In genomic region chr5:114593161-114593821, GRCm38 (mm10) we compare ENCODE assay signal across 11 mouse cellular contexts. TPM values are rescaled to one million over a fixed set of nuclear protein-coding genes. Genes with fewer than 3 reads are reported as not detected.
DNase-seq lines count a peak whose midpoint lies in the region; ATAC-seq and TF ChIP-seq lines count a peak whose summit lies in the region.
"Had no signal": no experiment of that assay in that cellular context is flagged by ENCODE, and none has a peak within 500 bp of the region (broad histone marks: within the 10 kb centered on the region; RNA-seq: fewer than 3 reads in every experiment).

No protein-coding gene starts in this region.

- DNase-seq in kidney, adult 9 months = no peak
- no peak for DNase-seq in embryonic facial prominence, embryonic 10.5 days (ENCODE audit: low spot score)
- DNase-seq in limb, embryonic 14.5 days (ENCODE audit: low spot score) = no peak
- no peak for DNase-seq in layer of hippocampus, adult 9-11 months
- DNase-seq in adrenal gland, adult 18-20 months (ENCODE audit: low spot score in 2 of 2) = no peak
- DNase-seq in liver, embryonic 11.5 days (ENCODE audit: low spot score) = no peak
- DNase-seq: cerebellum, postnatal 25 days; liver had no signal

- no peak overlapping the region for H3K4me3 ChIP-seq in kidney, embryonic 14.5 days (ENCODE audit: low read length)
- peak overlapping the region; percentile 0; the same call in 1 of the 2 replicates for H3K4me3 ChIP-seq in embryonic facial prominence, embryonic 10.5 days
- no peak overlapping the region for H3K4me3 ChIP-seq in forebrain, embryonic 16.5 days (replicated peaks; ENCODE audit: low read length)
- no peak overlapping the region for H3K4me3 ChIP-seq in limb, embryonic 14.5 days (replicated peaks; ENCODE audit: low read length)
- H3K4me3 ChIP-seq in liver, embryonic 11.5 days (ENCODE audit: low read depth, low read length) = no peak overlapping the region

- no peak overlapping the region for H3K9ac ChIP-seq in kidney, embryonic 14.5 days (ENCODE audit: low read depth, low read length)
- no peak overlapping the region for H3K9ac ChIP-seq in forebrain, embryonic 16.5 days (replicated peaks; ENCODE audit: low read depth, low read length)
- no peak overlapping the region for H3K9ac ChIP-seq in limb, embryonic 14.5 days (ENCODE audit: low read depth, low read length, severe bottlenecking)
- H3K9ac ChIP-seq in liver, embryonic 11.5 days (ENCODE audit: low read depth, low read length) = no peak overlapping the region

- no peak for ATAC-seq in kidney, embryonic 14.5 days (ENCODE audit: low FRiP score, low TSS enrichment)
- 0 out of 2 replicates have a peak, but pooled peaks have one; percentile 5 for ATAC-seq in forebrain, embryonic 16.5 days
- ATAC-seq in limb, embryonic 14.5 days (ENCODE audit: low FRiP score, low read depth) = no peak
- no peak for ATAC-seq in liver, embryonic 11.5 days (replicated peaks; ENCODE audit: low FRiP score)
- ATAC-seq: Patski had no signal

- H3K27me3 ChIP-seq in kidney, embryonic 14.5 days (ENCODE audit: control insufficient read depth, insufficient read depth, low read length) = no peaks in the 10 kb centered on the region
- no peaks in the 10 kb centered on the region for H3K27me3 ChIP-seq in embryonic facial prominence, embryonic 10.5 days (replicated peaks; ENCODE audit: low read depth, poor library complexity, severe bottlenecking)
- H3K27me3 ChIP-seq in forebrain, embryonic 16.5 days (replicated peaks; ENCODE audit: control insufficient read depth, insufficient read depth, low read length) = peaks cover 10% of the 10 kb centered on the region
- H3K27me3 ChIP-seq in limb, embryonic 14.5 days (ENCODE audit: control insufficient read depth, insufficient read depth, low read length) = no peaks in the 10 kb centered on the region
- peaks cover 2% of the 10 kb centered on the region; the same call in 1 of the 2 replicates for H3K27me3 ChIP-seq in liver, embryonic 11.5 days (replicated peaks; ENCODE audit: control insufficient read depth, insufficient read depth, low read length)
- H3K27me3 ChIP-seq: Patski had no signal

- H3K4me2 ChIP-seq in kidney, embryonic 14.5 days (replicated peaks; ENCODE audit: low read depth, low read length) = no peak overlapping the region
- peak overlapping the region; percentile 10; the same call in 1 of the 2 replicates for H3K4me2 ChIP-seq in forebrain, embryonic 16.5 days (ENCODE audit: low read length)
- H3K4me2 ChIP-seq in limb, embryonic 14.5 days (replicated peaks; ENCODE audit: low read depth, low read length, severe bottlenecking) = 0 out of 2 replicates have a peak overlapping the region, but pooled peaks have one; percentile 3
- H3K4me2 ChIP-seq in liver, embryonic 11.5 days = no peak overlapping the region

- no peak for TF ChIP-seq POLR2A in limb, embryonic 14.5 days (IDR thresholded peaks at IDR 0.05; ENCODE audit: borderline replicate concordance, extremely low read depth, insufficient read depth, insufficient read length)

- 74% methylated on average over 12 of the region's 12 CpGs for WGBS in kidney, embryonic 14.5 days
- 56% methylated on average over 12 of the region's 12 CpGs for WGBS in embryonic facial prominence, embryonic 10.5 days
- 31% methylated on average over 12 of the region's 12 CpGs for WGBS in forebrain, embryonic 16.5 days
- WGBS in limb, embryonic 14.5 days = 51% methylated on average over 11 of the region's 12 CpGs
- 76% methylated on average over 12 of the region's 12 CpGs for WGBS in liver, embryonic 11.5 days

- no peaks in the 10 kb centered on the region for H3K36me3 ChIP-seq in kidney, embryonic 14.5 days (ENCODE audit: control insufficient read depth, insufficient read depth, low read length)
- H3K36me3 ChIP-seq in embryonic facial prominence, embryonic 10.5 days (replicated peaks) = peaks cover 19% of the 10 kb centered on the region
- no peaks in the 10 kb centered on the region for H3K36me3 ChIP-seq in forebrain, embryonic 16.5 days (ENCODE audit: control insufficient read depth, insufficient read depth)
- no peaks in the 10 kb centered on the region for H3K36me3 ChIP-seq in limb, embryonic 14.5 days (ENCODE audit: control insufficient read depth, insufficient read depth, low read length)
- H3K36me3 ChIP-seq in liver, embryonic 11.5 days (ENCODE audit: control insufficient read depth, insufficient read depth, low read length) = no peaks in the 10 kb centered on the region

- H3K4me1 ChIP-seq in kidney, embryonic 14.5 days (ENCODE audit: control insufficient read depth, insufficient read depth, low read length) = peaks cover 96% of the 10 kb centered on the region
- peaks cover 91% of the 10 kb centered on the region for H3K4me1 ChIP-seq in embryonic facial prominence, embryonic 10.5 days
- H3K4me1 ChIP-seq in forebrain, embryonic 16.5 days (replicated peaks; ENCODE audit: control insufficient read depth, insufficient read depth, low read length) = peaks cover 70% of the 10 kb centered on the region
- H3K4me1 ChIP-seq in limb, embryonic 14.5 days (ENCODE audit: control insufficient read depth, insufficient read depth, low read length) = peaks cover 34% of the 10 kb centered on the region
- peaks cover 73% of the 10 kb centered on the region for H3K4me1 ChIP-seq in liver, embryonic 11.5 days (replicated peaks; ENCODE audit: control insufficient read depth, insufficient read depth, low read length)

- no peaks in the 10 kb centered on the region for H3K9me3 ChIP-seq in kidney, embryonic 14.5 days (ENCODE audit: control insufficient read depth, low read length)
- H3K9me3 ChIP-seq in embryonic facial prominence, embryonic 10.5 days = no peaks in the 10 kb centered on the region
- no peaks in the 10 kb centered on the region for H3K9me3 ChIP-seq in forebrain, embryonic 16.5 days (ENCODE audit: control insufficient read depth, low read length)
- H3K9me3 ChIP-seq in limb, embryonic 14.5 days (ENCODE audit: control insufficient read depth, low read length) = no peaks in the 10 kb centered on the region
- H3K9me3 ChIP-seq in liver, embryonic 11.5 days (ENCODE audit: control insufficient read depth, low read length) = no peaks in the 10 kb centered on the region

- H3K27ac ChIP-seq in kidney, embryonic 14.5 days (ENCODE audit: low read depth, low read length) = peak overlapping the region; percentile 90; the same call in 1 of the 2 replicates
- peak overlapping the region; percentile 75 for H3K27ac ChIP-seq in embryonic facial prominence, embryonic 10.5 days (replicated peaks)
- peak overlapping the region; percentile 54 for H3K27ac ChIP-seq in forebrain, embryonic 16.5 days (ENCODE audit: low read length)
- H3K27ac ChIP-seq in limb, embryonic 14.5 days (replicated peaks; ENCODE audit: low read depth, low read length) = no peak overlapping the region
- no peak overlapping the region for H3K27ac ChIP-seq in liver, embryonic 11.5 days (ENCODE audit: low read depth, low read length)

RNA-seq across cellular contexts. Expression of gene Fam222a, which starts 25.5 kb away (rescaled TPM):
- polyA plus RNA-seq in kidney, embryonic 14.5 days (2014; fragmentation: Nextera tagmentation; extraction: Ambion mirVana) = 5.6 and 5.8 TPM in 2 replicates
- polyA plus RNA-seq in embryonic facial prominence, embryonic 10.5 days (2016; fragmentation: Nextera tagmentation; extraction: Ambion mirVana) = 2.3 and 3.8 TPM in 2 replicates
- polyA plus RNA-seq in forebrain, embryonic 16.5 days (2015; fragmentation: Nextera tagmentation; extraction: Ambion mirVana) = 4.3 and 4.4 TPM in 2 replicates
- polyA plus RNA-seq in limb, embryonic 14.5 days (2012; rRNA removed) = 1.5 and 2.2 TPM in 2 replicates
- 0.86 and 1.1 TPM in 2 replicates for polyA plus RNA-seq in limb, embryonic 14.5 days (2014; fragmentation: Nextera tagmentation; extraction: Ambion mirVana)
- total RNA-seq in adrenal gland, adult 18-20 months (2021) = 10 to 100 TPM; 62.7 to 76.0 TPM
- 2.2 and 2.3 TPM in 2 replicates for polyA plus RNA-seq in liver, embryonic 11.5 days (2014; fragmentation: Nextera tagmentation; extraction: Ambion mirVana)

Comparison
In these comparisons a context has a peak if more than half of its experiments do, and no peak if none do; other contexts are left out.
1. H3K27ac ChIP-seq: peak in kidney, embryonic 14.5 days (single experiment), embryonic facial prominence, embryonic 10.5 days (single experiment) and forebrain, embryonic 16.5 days (single experiment); none in limb, embryonic 14.5 days (single experiment) and liver, embryonic 11.5 days (single experiment).
2. H3K4me2 ChIP-seq: peak in forebrain, embryonic 16.5 days (single experiment) and limb, embryonic 14.5 days (single experiment); none in kidney, embryonic 14.5 days (single experiment) and liver, embryonic 11.5 days (single experiment).